Mouse (Mus musculus) lung, embryonic 16.5 days (tissue): ENCODE measurements at regions not wholly inside any gene's neighbourhood (a gene's known extent, or its start where the extent isn't known, plus 50 kb on each side); places are given as distances from the start of the nearest gene placed in this dataset.
A peak's percentile ranks its signal among the peaks of the same experiment; 100 is the strongest.

Source experiments
- ATAC-seq: fragments of 200-750 bp; cut with Nextera tagmentation; 2 replicates; pipeline ENCODE4 v1.8.0; 2017; ENCODE audit warnings: low read depth, mild to moderate bottlenecking, moderate library complexity
- H3K27ac ChIP-seq: fragments of 300-500 bp; sonication (generic); 2 replicates; pipeline ENCODE4 v1.5.1; 2014; ENCODE audit warnings: mild to moderate bottlenecking, control low read depth, low read length
- H3K27me3 ChIP-seq: fragments of 300-500 bp; sonication (generic); 2 replicates; pipeline ENCODE4 v1.6.1; 2014; ENCODE audit warnings: low read depth, low read length, mixed read lengths; ENCODE audit not compliant: control insufficient read depth, insufficient read depth
- H3K36me3 ChIP-seq: fragments of 300-500 bp; sonication (generic); 2 replicates; pipeline ENCODE4 v1.6.1; 2014; ENCODE audit warnings: low read length; ENCODE audit not compliant: control insufficient read depth, insufficient read depth
- H3K4me1 ChIP-seq: fragments of 300-500 bp; sonication (generic); replicated peaks from 2 replicates; pipeline ENCODE4 v1.6.1; 2014; ENCODE audit warnings: low read length, mixed read lengths; ENCODE audit not compliant: control insufficient read depth, insufficient read depth
- H3K4me2 ChIP-seq: fragments of 300-500 bp; sonication (generic); 2 replicates; pipeline ENCODE4 v1.6.1; 2014; ENCODE audit warnings: low read depth, low read length, control low read depth
- H3K4me3 ChIP-seq: fragments of 300-500 bp; sonication (generic); 2 replicates; pipeline ENCODE4 v1.5.1; 2014; ENCODE audit warnings: mild to moderate bottlenecking, low read length, control low read depth
- H3K9ac ChIP-seq: fragments of 300-500 bp; sonication (generic); 2 replicates; pipeline ENCODE4 v1.6.1; 2014; ENCODE audit warnings: low read length, control low read depth
- H3K9me3 ChIP-seq: fragments of 300-500 bp; sonication (generic); 2 replicates; pipeline ENCODE4 v1.6.1; 2016; ENCODE audit warnings: low read length; ENCODE audit not compliant: control insufficient read depth
- WGBS: fragments of 180-500 bp; shearing (Covaris S2); extraction: QIAGEN DNeasy Blood & Tissue Kit; methylation state at CpG from one replicate; pipeline ENCODE4 v1.1.7; 2014; 5-methylcytosine and 5-hydroxymethylcytosine counted together

GRCm38 (mm10) chr4:131207249-131207648, 263.1 kb downstream of the Matn1 start:
- no peak overlapping the region for H3K9ac ChIP-seq
- 36% methylated on average over 2 of the region's 2 CpGs for WGBS
- peaks cover 5% of the 10 kb centered on the region; the same call in 1 of the 2 replicates for H3K9me3 ChIP-seq
- no peak for ATAC-seq
- no peak overlapping the region for H3K4me2 ChIP-seq
- no peak overlapping the region for H3K27ac ChIP-seq
- H3K4me1 ChIP-seq, result peaks cover 1% of the 10 kb centered on the region
- no peaks in the 10 kb centered on the region for H3K27me3 ChIP-seq
- no peaks in the 10 kb centered on the region for H3K36me3 ChIP-seq
- no peak overlapping the region for H3K4me3 ChIP-seq

GRCm38 (mm10) chr4:131208166-131208565, 264.0 kb downstream of the Matn1 start:
- Histone ChIP-seq H3K27me3 (no peaks in the 10 kb centered on the region), H3K27ac (no peak overlapping the region), H3K4me1 (no peaks in the 10 kb centered on the region; the same call in 1 of the 2 replicates), H3K9me3 (peaks cover 5% of the 10 kb centered on the region; the same call in 1 of the 2 replicates), H3K4me2 (no peak overlapping the region), H3K4me3 (no peak overlapping the region), H3K9ac (no peak overlapping the region), H3K36me3 (no peaks in the 10 kb centered on the region)
- WGBS, result 60% methylated on average over 9 of the region's 9 CpGs
- ATAC-seq, result no peak

- Histone ChIP-seq H3K36me3 (no peaks in the 10 kb centered on the region), H3K9me3 (peaks cover 5% of the 10 kb centered on the region; the same call in 1 of the 2 replicates), H3K4me3 (no peak overlapping the region), H3K4me1 (no peaks in the 10 kb centered on the region; the same call in 1 of the 2 replicates), H3K27me3 (no peaks in the 10 kb centered on the region), H3K27ac (no peak overlapping the region), H3K4me2 (no peak overlapping the region), H3K9ac (no peak overlapping the region)
- WGBS, result 52% methylated on average over 6 of the region's 6 CpGs
- ATAC-seq, result no peak
Measured at GRCm38 (mm10) chr4:131208637-131209036, 264.5 kb downstream of the Matn1 start.

- Histone ChIP-seq H3K4me2 (no peak overlapping the region), H3K9me3 (peaks cover 5% of the 10 kb centered on the region; the same call in 1 of the 2 replicates), H3K27ac (no peak overlapping the region), H3K27me3 (no peaks in the 10 kb centered on the region), H3K36me3 (no peaks in the 10 kb centered on the region), H3K4me1 (peaks cover 3% of the 10 kb centered on the region; the same call in 1 of the 2 replicates), H3K4me3 (no peak overlapping the region), H3K9ac (no peak overlapping the region)
- 47% methylated on average over 4 of the region's 4 CpGs for WGBS
- no peak for ATAC-seq
Measured at GRCm38 (mm10) chr4:131212711-131213110, 268.5 kb downstream of the Matn1 start.

- peak; percentile 51 for ATAC-seq
- Histone ChIP-seq H3K9me3 (peaks cover 4% of the 10 kb centered on the region; the same call in 1 of the 2 replicates), H3K4me3 (no peak overlapping the region), H3K4me1 (peaks cover 9% of the 10 kb centered on the region), H3K9ac (no peak overlapping the region), H3K27ac (no peak overlapping the region), H3K27me3 (no peaks in the 10 kb centered on the region), H3K4me2 (no peak overlapping the region), H3K36me3 (no peaks in the 10 kb centered on the region)
- WGBS, result 69% methylated on average over 11 of the region's 11 CpGs
Measured at GRCm38 (mm10) chr4:131215682-131216081, 271.5 kb downstream of the Matn1 start.

- WGBS, result 79% methylated on average over 3 of the region's 3 CpGs
- no peak overlapping the region for H3K9ac ChIP-seq
- no peaks in the 10 kb centered on the region for H3K27me3 ChIP-seq
- no peaks in the 10 kb centered on the region for H3K36me3 ChIP-seq
- peaks cover 9% of the 10 kb centered on the region for H3K4me1 ChIP-seq
- no peaks in the 10 kb centered on the region for H3K9me3 ChIP-seq
- no peak for ATAC-seq
- H3K4me2 ChIP-seq, result no peak overlapping the region
- no peak overlapping the region for H3K27ac ChIP-seq
- no peak overlapping the region for H3K4me3 ChIP-seq
Measured at GRCm38 (mm10) chr4:131216361-131216760, 272.2 kb downstream of the Matn1 start.

DNA sequence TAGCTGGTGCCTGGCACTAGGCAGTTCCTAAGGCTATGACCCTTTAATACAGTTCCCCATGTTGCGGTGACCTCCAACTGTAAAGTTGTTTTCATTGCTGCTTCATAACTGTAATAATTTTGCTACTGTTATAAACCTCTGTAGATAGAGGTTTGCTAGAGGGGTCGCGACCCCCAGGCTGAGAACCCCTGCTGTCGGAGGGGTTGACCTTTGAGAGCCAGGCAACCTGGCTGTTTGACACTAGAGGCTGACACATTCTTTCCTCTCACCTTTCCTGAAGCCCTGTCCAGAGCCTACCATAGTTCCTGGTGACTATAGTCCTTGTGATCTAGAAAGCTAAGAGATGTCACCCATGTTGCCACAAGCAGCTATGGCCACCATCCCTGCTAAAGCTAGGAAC, 272.9 kb downstream of the Matn1 start:
- Histone ChIP-seq H3K27me3 (no peaks in the 10 kb centered on the region), H3K9ac (no peak overlapping the region), H3K4me1 (peaks cover 9% of the 10 kb centered on the region), H3K9me3 (no peaks in the 10 kb centered on the region), H3K27ac (peak overlapping the region; percentile 70), H3K4me2 (no peak overlapping the region), H3K36me3 (no peaks in the 10 kb centered on the region), H3K4me3 (no peak overlapping the region)
- WGBS, result 77% methylated on average over 4 of the region's 4 CpGs
- ATAC-seq, result peak; percentile 11; the same call in 1 of the 2 replicates

DNA sequence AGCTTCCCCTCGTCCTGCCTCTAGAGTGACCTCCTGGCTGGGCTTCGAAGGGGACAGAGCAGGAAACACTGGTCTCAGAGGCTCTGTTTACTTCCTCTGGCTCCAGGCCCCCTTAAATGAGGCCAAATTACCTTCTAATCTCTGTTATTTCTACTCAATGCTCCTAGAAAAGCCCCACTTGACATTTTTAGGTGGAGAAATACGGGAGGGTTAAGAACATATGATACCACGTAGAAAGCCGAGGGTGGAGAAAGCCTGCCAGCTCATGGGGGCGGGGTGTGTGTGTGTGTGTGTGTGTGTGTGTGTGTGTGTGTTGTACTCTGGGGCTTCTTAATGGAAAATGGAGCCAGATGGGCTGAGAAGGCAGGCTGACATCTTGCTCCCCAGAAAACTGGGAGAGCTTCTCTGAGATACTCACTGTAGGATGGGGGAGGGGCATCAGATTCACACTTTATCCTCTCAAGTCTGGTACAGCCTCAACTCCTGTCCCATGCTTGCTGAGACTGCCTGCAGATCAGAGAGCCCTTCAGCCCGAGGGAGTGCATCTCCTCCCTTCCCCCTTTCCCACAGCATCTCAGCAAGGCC, 273.5 kb downstream of the Matn1 start:
- H3K36me3 ChIP-seq, result no peaks in the 10 kb centered on the region
- no peak overlapping the region for H3K4me3 ChIP-seq
- peak overlapping the region; percentile 70 for H3K27ac ChIP-seq
- no peaks in the 10 kb centered on the region for H3K9me3 ChIP-seq
- ATAC-seq, result peak; percentile 83
- H3K27me3 ChIP-seq, result no peaks in the 10 kb centered on the region
- H3K9ac ChIP-seq, result no peak overlapping the region
- WGBS, result 14% methylated on average over 7 of the region's 7 CpGs
- H3K4me2 ChIP-seq, result no peak overlapping the region
- peaks cover 9% of the 10 kb centered on the region for H3K4me1 ChIP-seq

- H3K36me3 ChIP-seq, result no peaks in the 10 kb centered on the region
- peaks cover 9% of the 10 kb centered on the region for H3K4me1 ChIP-seq
- WGBS, result 77% methylated on average over 10 of the region's 10 CpGs
- H3K4me3 ChIP-seq, result no peak overlapping the region
- ATAC-seq, result no peak
- H3K4me2 ChIP-seq, result no peak overlapping the region
- H3K9ac ChIP-seq, result no peak overlapping the region
- no peaks in the 10 kb centered on the region for H3K27me3 ChIP-seq
- no peaks in the 10 kb centered on the region for H3K9me3 ChIP-seq
- H3K27ac ChIP-seq, result no peak overlapping the region
Measured at GRCm38 (mm10) chr4:131220966-131221365, 276.8 kb downstream of the Matn1 start.
